Mouse (Mus musculus): ENCODE data around the gene Drosha.
"Not testable (repeated sequence)": the region's sequence is repeated elsewhere in the genome, so short reads cannot be mapped to it uniquely, and the experiment has no call there.

The Drosha gene

GRCm38 (mm10) chr15:12824197-12824952 lies at the start of gene Drosha, which contains the start of gene 6030458C11Rik:
Gene Drosha, plus strand, starts transcription at chr15:12824815.
Gene 6030458C11Rik, minus strand, starts transcription at chr15:12824649.
- DNase-seq (ENCODE audit: low spot score) = peak; percentile 96

- no peak for DNase-seq (ENCODE audit: low spot score)
These were observed 43.3 kb upstream of the Drosha start for GRCm38 (mm10) chr15:12781296-12781695.

GRCm38 (mm10) chr15:12781729-12782326 lies 42.8 kb upstream of the Drosha start:
- DNase-seq (ENCODE audit: low spot score) = no peak

- no peak for DNase-seq (ENCODE audit: low spot score)
These were observed 36.1 kb upstream of the Drosha start for GRCm38 (mm10) chr15:12788536-12788935.

- no peak for DNase-seq (ENCODE audit: low spot score)
These were observed 35.2 kb upstream of the Drosha start for GRCm38 (mm10) chr15:12789406-12789867.

- DNase-seq (ENCODE audit: low spot score) = no peak
These were observed 30.3 kb upstream of the Drosha start for GRCm38 (mm10) chr15:12794311-12794710.

GRCm38 (mm10) chr15:12795457-12795894 lies 29.1 kb upstream of the Drosha start:
- DNase-seq (ENCODE audit: low spot score) = peak; percentile 69

GRCm38 (mm10) chr15:12795909-12796470 lies 28.6 kb upstream of the Drosha start:
- no peak for DNase-seq (ENCODE audit: low spot score)

- no peak for DNase-seq (ENCODE audit: low spot score)
These were observed 26.6 kb upstream of the Drosha start for GRCm38 (mm10) chr15:12798043-12798442.

GRCm38 (mm10) chr15:12800405-12801141 lies 24.0 kb upstream of the Drosha start:
- DNase-seq (ENCODE audit: low spot score) = no peak

- not testable (repeated sequence) for DNase-seq (ENCODE audit: low spot score)
These were observed 23.5 kb upstream of the Drosha start for GRCm38 (mm10) chr15:12801142-12801506.

- DNase-seq (ENCODE audit: low spot score) = no peak
These were observed 19.5 kb upstream of the Drosha start for GRCm38 (mm10) chr15:12805071-12805470.

- no peak for DNase-seq (ENCODE audit: low spot score)
These were observed 17.5 kb upstream of the Drosha start for GRCm38 (mm10) chr15:12807088-12807487.

GRCm38 (mm10) chr15:12809305-12809704 lies 15.3 kb upstream of the Drosha start:
- no peak for DNase-seq (ENCODE audit: low spot score)

- DNase-seq (ENCODE audit: low spot score) = no peak
These were observed 12.0 kb upstream of the Drosha start for GRCm38 (mm10) chr15:12812646-12813045.

GRCm38 (mm10) chr15:12817592-12817991 lies 7.0 kb upstream of the Drosha start:
- DNase-seq (ENCODE audit: low spot score) = no peak

GRCm38 (mm10) chr15:12822416-12823395 lies 1.9 kb upstream of the Drosha start:
- DNase-seq (ENCODE audit: low spot score) = no peak

- DNase-seq (ENCODE audit: low spot score) = no peak
These were observed 1.0 kb upstream of the Drosha start for GRCm38 (mm10) chr15:12823455-12824119.

- no peak for DNase-seq (ENCODE audit: low spot score)
These were observed 350 bp downstream of the Drosha start for GRCm38 (mm10) chr15:12824965-12825364.

GRCm38 (mm10) chr15:12825408-12825807 lies 793 bp downstream of the Drosha start:
- DNase-seq (ENCODE audit: low spot score) = no peak

- no peak for DNase-seq (ENCODE audit: low spot score)
These were observed 5.3 kb downstream of the Drosha start for GRCm38 (mm10) chr15:12829878-12830277.
